Mouse (Mus musculus) splenic B cell, adult 2 months (primary cell): ENCODE data around the gene Ptprg.

ENCODE experiments used
- DNase-seq: peaks from one replicate; pipeline ENCODE4 v3.0.0-alpha.2; 2011; ENCODE audit warnings: low read depth, low spot score
- H3K27me3 ChIP-seq: 2 replicates; pipeline ENCODE4 v1.6.1; 2012; ENCODE audit warnings: mild to moderate bottlenecking, low read length, moderate library complexity, mixed read lengths; ENCODE audit not compliant: control insufficient read depth, poor library complexity, insufficient read depth, severe bottlenecking
- H3K36me3 ChIP-seq: 2 replicates; pipeline ENCODE4 v1.6.1; 2012; ENCODE audit warnings: mild to moderate bottlenecking, low read length, moderate library complexity, mixed read lengths; ENCODE audit not compliant: control insufficient read depth, poor library complexity, insufficient read depth, severe bottlenecking

Ptprg gene

GRCm38 (mm10) chr14:11855499-11855898 lies 302.2 kb downstream of the Ptprg start:
- no peaks in the 10 kb centered on the region for H3K27me3 ChIP-seq
- no peaks in the 10 kb centered on the region for H3K36me3 ChIP-seq
- DNase-seq, result no peak

GRCm38 (mm10) chr14:11857928-11858481 lies 304.7 kb downstream of the Ptprg start:
- H3K27me3 ChIP-seq, result no peaks in the 10 kb centered on the region

GRCm38 (mm10) chr14:11863286-11863685 lies 310.0 kb downstream of the Ptprg start:
- DNase-seq, result no peak
- Histone ChIP-seq H3K27me3 (no peaks in the 10 kb centered on the region), H3K36me3 (no peaks in the 10 kb centered on the region)

More at GRCm38 (mm10) chr14:11857928-11858481, 304.7 kb downstream of the Ptprg start:
- H3K36me3 ChIP-seq, result no peaks in the 10 kb centered on the region
- DNase-seq, result no peak

GRCm38 (mm10) chr14:11864840-11865239 lies 311.5 kb downstream of the Ptprg start:
- no peak for DNase-seq
- Histone ChIP-seq H3K27me3 (no peaks in the 10 kb centered on the region), H3K36me3 (no peaks in the 10 kb centered on the region)

GRCm38 (mm10) chr14:11865332-11865731 lies 312.0 kb downstream of the Ptprg start:
- DNase-seq, result no peak
- H3K36me3 ChIP-seq, result no peaks in the 10 kb centered on the region

GRCm38 (mm10) chr14:11865872-11866271 lies 312.5 kb downstream of the Ptprg start:
- H3K27me3 ChIP-seq, result no peaks in the 10 kb centered on the region
- DNase-seq, result no peak

More at GRCm38 (mm10) chr14:11865332-11865731, 312.0 kb downstream of the Ptprg start:
- no peaks in the 10 kb centered on the region for H3K27me3 ChIP-seq

GRCm38 (mm10) chr14:11866416-11866815 lies 313.1 kb downstream of the Ptprg start:
- DNase-seq, result no peak
- no peaks in the 10 kb centered on the region for H3K27me3 ChIP-seq

More at GRCm38 (mm10) chr14:11865872-11866271, 312.5 kb downstream of the Ptprg start:
- no peaks in the 10 kb centered on the region for H3K36me3 ChIP-seq

GRCm38 (mm10) chr14:11868636-11869035 lies 315.3 kb downstream of the Ptprg start:
- no peak for DNase-seq
- no peaks in the 10 kb centered on the region for H3K36me3 ChIP-seq
- no peaks in the 10 kb centered on the region for H3K27me3 ChIP-seq

More at GRCm38 (mm10) chr14:11866416-11866815, 313.1 kb downstream of the Ptprg start:
- H3K36me3 ChIP-seq, result no peaks in the 10 kb centered on the region

GRCm38 (mm10) chr14:11871752-11872344 lies 318.5 kb downstream of the Ptprg start:
- Histone ChIP-seq H3K36me3 (no peaks in the 10 kb centered on the region), H3K27me3 (no peaks in the 10 kb centered on the region)
- DNase-seq, result no peak

GRCm38 (mm10) chr14:11874266-11874665 lies 320.9 kb downstream of the Ptprg start:
- Histone ChIP-seq H3K36me3 (no peaks in the 10 kb centered on the region), H3K27me3 (no peaks in the 10 kb centered on the region)
- DNase-seq, result no peak

GRCm38 (mm10) chr14:11874960-11875889 lies 321.9 kb downstream of the Ptprg start:
- no peak for DNase-seq
- no peaks in the 10 kb centered on the region for H3K27me3 ChIP-seq
- H3K36me3 ChIP-seq, result no peaks in the 10 kb centered on the region

GRCm38 (mm10) chr14:11881082-11881481 lies 327.8 kb downstream of the Ptprg start:
- Histone ChIP-seq H3K27me3 (no peaks in the 10 kb centered on the region), H3K36me3 (no peaks in the 10 kb centered on the region)
- DNase-seq, result no peak

- no peak for DNase-seq
- Histone ChIP-seq H3K36me3 (no peaks in the 10 kb centered on the region), H3K27me3 (no peaks in the 10 kb centered on the region)
Observed at GRCm38 (mm10) chr14:11883142-11883921, 330.0 kb downstream of the Ptprg start.

GRCm38 (mm10) chr14:11883995-11884394 lies 330.7 kb downstream of the Ptprg start:
- no peak for DNase-seq
- H3K27me3 ChIP-seq, result no peaks in the 10 kb centered on the region
- no peaks in the 10 kb centered on the region for H3K36me3 ChIP-seq
